Mouse (Mus musculus): ENCODE results near the gene Olfr1385. TPM values are rescaled to one million over a fixed set of nuclear protein-coding genes. Genes with fewer than 3 reads are reported as not detected.

Gene Olfr1385
- 0.09 TPM for polyA plus RNA-seq (2017; shearing (Covaris generic))

GRCm38 (mm10) chr11:49488770-49489169 lies at the start of gene Olfr1385:
Gene Olfr1385, plus strand, starts transcription at chr11:49489070.

GRCm38 (mm10) chr11:49455043-49455442 lies 33.8 kb upstream of the Olfr1385 start, which contains the start of gene Olfr1387:
Gene Olfr1387, plus strand, starts transcription at chr11:49455343.

GRCm38 (mm10) chr11:49464746-49465145 lies 24.1 kb upstream of the Olfr1385 start, which contains the start of gene Olfr1386:
Gene Olfr1386, plus strand, starts transcription at chr11:49465046.

GRCm38 (mm10) chr11:49519348-49519747 lies 30.5 kb downstream of the Olfr1385 start, which contains the start of gene Olfr1383:
Gene Olfr1383, plus strand, starts transcription at chr11:49519648.

GRCm38 (mm10) chr11:49527947-49528346 lies 39.1 kb downstream of the Olfr1385 start, which contains the start of gene Olfr1382:
Gene Olfr1382, plus strand, starts transcription at chr11:49528247.

GRCm38 (mm10) chr11:49543149-49543548 lies 54.3 kb downstream of the Olfr1385 start, which contains the start of gene Olfr1381:
Gene Olfr1381, plus strand, starts transcription at chr11:49543449.

Other genes with a start within 250 kb of the Olfr1385 start
- gene Mgat1, start 244.9 kb upstream of the Olfr1385 start, polyA plus RNA-seq (2017; shearing (Covaris generic)): 123 TPM
- gene Olfr1393, start 210.8 kb upstream of the Olfr1385 start, polyA plus RNA-seq (2017; shearing (Covaris generic)): not detected
- not detected for gene Olfr1392, start 203.8 kb upstream of the Olfr1385 start, polyA plus RNA-seq (2017; shearing (Covaris generic))
- not detected for gene Olfr10, start 184.3 kb upstream of the Olfr1385 start, polyA plus RNA-seq (2017; shearing (Covaris generic))
- gene Olfr1391, start 166.3 kb upstream of the Olfr1385 start, polyA plus RNA-seq (2017; shearing (Covaris generic)): not detected
- gene Olfr1390, start 153.9 kb upstream of the Olfr1385 start, polyA plus RNA-seq (2017; shearing (Covaris generic)): not detected
- gene Olfr1389, start 66.0 kb upstream of the Olfr1385 start, polyA plus RNA-seq (2017; shearing (Covaris generic)): not detected
- gene Olfr1388, start 52.4 kb upstream of the Olfr1385 start, polyA plus RNA-seq (2017; shearing (Covaris generic)): 0.10 TPM
- gene Olfr1387, start 33.7 kb upstream of the Olfr1385 start, polyA plus RNA-seq (2017; shearing (Covaris generic)): not detected
- not detected for gene Olfr1386, start 24.0 kb upstream of the Olfr1385 start, polyA plus RNA-seq (2017; shearing (Covaris generic))
- not detected for gene Olfr1384, start 17.7 kb downstream of the Olfr1385 start, polyA plus RNA-seq (2017; shearing (Covaris generic))
- gene Olfr1383, start 30.6 kb downstream of the Olfr1385 start, polyA plus RNA-seq (2017; shearing (Covaris generic)): not detected
- gene Olfr1382, start 39.2 kb downstream of the Olfr1385 start, polyA plus RNA-seq (2017; shearing (Covaris generic)): not detected
- gene Olfr1381, start 54.4 kb downstream of the Olfr1385 start, polyA plus RNA-seq (2017; shearing (Covaris generic)): 0.07 TPM
- gene Olfr1380, start 67.8 kb downstream of the Olfr1385 start, polyA plus RNA-seq (2017; shearing (Covaris generic)): not detected
- gene Flt4, start 120.2 kb downstream of the Olfr1385 start, polyA plus RNA-seq (2017; shearing (Covaris generic)): not detected
- not detected for gene Scgb3a1, start 174.5 kb downstream of the Olfr1385 start, polyA plus RNA-seq (2017; shearing (Covaris generic))
- gene Cnot6, start 223.7 kb downstream of the Olfr1385 start, polyA plus RNA-seq (2017; shearing (Covaris generic)): 14.4 TPM

All from inflammation-experienced regulatory T-cells, adult 16 weeks (primary cell).